Mouse (Mus musculus): ENCODE measurements around the gene Apba1. TPM values are rescaled to one million over a fixed set of nuclear protein-coding genes. Genes with fewer than 3 reads are reported as not detected.

The Apba1 gene
- 0.18 and 0.31 TPM in 2 replicates for polyA plus RNA-seq (2016; fragmentation: Nextera tagmentation; extraction: Ambion mirVana)

DNA sequence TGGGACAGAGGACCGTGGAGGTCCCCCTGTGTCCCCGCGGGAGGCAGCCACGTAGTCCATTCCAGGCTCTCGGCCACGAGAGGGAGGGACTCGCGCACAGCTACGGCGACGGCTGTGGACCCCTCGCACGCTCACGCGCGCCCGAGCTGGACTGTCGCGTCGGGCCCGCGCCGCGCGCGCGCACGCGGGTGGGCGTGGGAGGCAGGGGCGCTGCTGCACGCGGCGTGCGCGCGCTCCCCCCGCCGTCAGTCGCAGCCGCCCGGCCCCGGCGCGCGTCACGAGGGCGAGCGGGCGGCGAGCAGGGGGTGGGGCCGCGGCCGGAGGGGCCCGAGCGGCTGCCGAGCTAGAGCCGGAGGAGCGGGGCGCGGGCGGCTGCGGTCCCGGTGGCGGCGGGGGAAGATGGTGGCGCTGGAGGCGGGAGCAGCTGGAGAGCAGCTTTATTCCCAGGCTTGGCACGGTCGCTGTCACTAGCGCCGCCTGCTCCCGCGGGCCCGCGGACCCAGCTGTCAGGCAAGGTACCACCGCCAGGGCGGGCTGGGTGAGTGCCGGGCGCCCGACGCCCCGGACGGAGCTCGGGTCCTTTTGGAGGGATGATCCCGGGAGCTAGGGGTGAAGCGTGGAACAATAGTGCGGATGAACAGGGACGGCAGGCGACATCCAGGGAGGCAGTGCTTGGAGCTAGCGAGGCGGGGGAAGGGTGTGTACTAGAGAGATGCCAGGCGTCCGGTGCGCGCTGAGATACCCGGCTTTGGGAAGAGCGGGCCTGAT, at the start of gene Apba1:
Gene Apba1, plus strand, starts transcription at position 334 of the 768 bp plus-strand sequence.
- H3K27me3 ChIP-seq (ENCODE audit: poor library complexity, severe bottlenecking) = peaks cover 52% of the 10 kb centered on the region
- no peaks in the 10 kb centered on the region for H3K36me3 ChIP-seq (replicated peaks)

GRCm38 (mm10) chr19:23746506-23746905, 12.2 kb upstream of the Apba1 start:
- WGBS = 83% methylated on average over 3 of the region's 3 CpGs
- Histone ChIP-seq H3K27me3 (ENCODE audit: poor library complexity, severe bottlenecking) (no peaks in the 10 kb centered on the region), H3K27ac (no peak overlapping the region), H3K4me1 (no peaks in the 10 kb centered on the region), H3K9me3 (no peaks in the 10 kb centered on the region), H3K4me3 (no peak overlapping the region), H3K36me3 (replicated peaks) (no peaks in the 10 kb centered on the region)
- no peak for DNase-seq (ENCODE audit: extremely low spot score, low spot score)

More for the DNA sequence above, at the start of gene Apba1:
- Histone ChIP-seq H3K4me1 (peaks cover 33% of the 10 kb centered on the region), H3K27ac (peak within 1 kb of the TSS; percentile 92), H3K4me3 (peak within 1 kb of the TSS; percentile 76), H3K9me3 (no peaks in the 10 kb centered on the region)
- WGBS = under 1% methylated on average over 88 of the region's 98 CpGs
- peak; percentile 65 for DNase-seq (ENCODE audit: extremely low spot score, low spot score)

DNA sequence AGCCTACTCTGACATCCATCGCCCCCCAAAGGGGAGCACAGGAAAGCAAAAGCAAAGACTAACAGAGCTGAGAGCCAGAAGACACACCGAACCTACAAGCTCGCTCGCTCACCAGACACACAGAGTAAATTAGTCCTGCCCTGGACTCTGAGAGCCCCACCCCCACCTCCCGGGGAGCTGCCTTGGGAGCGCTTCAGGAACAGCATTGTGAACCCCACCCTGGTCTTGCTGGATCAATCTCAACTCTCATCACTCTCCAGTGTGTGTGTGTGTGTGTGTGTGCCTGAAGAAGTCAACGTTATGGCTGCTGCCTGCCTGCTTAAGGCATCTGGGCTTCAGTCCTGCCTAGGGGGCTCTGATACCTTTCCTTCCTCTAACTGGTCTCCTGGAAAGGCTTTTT, 1.7 kb upstream of the Apba1 start:
- H3K4me3 ChIP-seq = peak overlapping the region; percentile 16; the same call in 1 of the 2 replicates
- H3K4me1 ChIP-seq = peaks cover 33% of the 10 kb centered on the region
- peaks cover 40% of the 10 kb centered on the region for H3K27me3 ChIP-seq (ENCODE audit: poor library complexity, severe bottlenecking)
- H3K27ac ChIP-seq = 0 out of 2 replicates have a peak overlapping the region, but pooled peaks have one; percentile 1
- 18% methylated on average over 7 of the region's 7 CpGs for WGBS
- DNase-seq (ENCODE audit: extremely low spot score, low spot score) = no peak
- no peaks in the 10 kb centered on the region for H3K36me3 ChIP-seq (replicated peaks)
- no peaks in the 10 kb centered on the region for H3K9me3 ChIP-seq

DNA sequence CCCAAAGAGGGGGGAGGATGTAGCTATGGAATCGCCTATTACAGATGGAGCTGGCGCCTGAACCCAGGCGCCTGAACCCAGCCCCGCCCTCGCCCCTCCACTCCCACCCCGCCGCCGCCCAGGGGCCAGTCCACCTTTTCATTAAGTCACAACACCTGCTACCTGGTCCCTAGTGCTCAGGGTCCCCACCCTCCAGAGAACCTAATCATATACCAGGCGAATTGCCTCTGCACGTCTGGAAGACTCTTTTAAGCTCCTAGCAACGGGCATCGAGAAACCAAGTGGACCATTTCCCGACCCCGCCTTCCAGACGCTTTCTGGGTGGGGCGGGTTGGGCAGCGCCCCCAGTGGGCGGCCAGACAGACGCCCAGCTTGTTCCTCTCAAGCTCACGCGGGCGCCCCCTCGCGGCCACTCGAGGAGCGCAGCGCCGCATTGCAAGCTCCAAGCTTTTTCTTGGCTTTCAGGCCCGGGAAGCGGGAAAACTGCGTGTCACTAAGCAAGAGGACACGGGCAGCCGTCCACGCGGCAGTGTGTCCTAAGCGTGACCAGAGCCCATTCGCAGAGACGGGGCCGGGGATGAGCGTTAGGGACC, 630 bp upstream of the Apba1 start:
- peak; percentile 94 for DNase-seq (ENCODE audit: extremely low spot score, low spot score)
- under 1% methylated on average over 40 of the region's 40 CpGs for WGBS
- H3K9me3 ChIP-seq = no peaks in the 10 kb centered on the region
- H3K36me3 ChIP-seq (replicated peaks) = no peaks in the 10 kb centered on the region
- peak overlapping the region; percentile 92 for H3K27ac ChIP-seq
- H3K27me3 ChIP-seq (ENCODE audit: poor library complexity, severe bottlenecking) = peaks cover 46% of the 10 kb centered on the region
- peaks cover 33% of the 10 kb centered on the region for H3K4me1 ChIP-seq
- peak overlapping the region; percentile 76 for H3K4me3 ChIP-seq

DNA sequence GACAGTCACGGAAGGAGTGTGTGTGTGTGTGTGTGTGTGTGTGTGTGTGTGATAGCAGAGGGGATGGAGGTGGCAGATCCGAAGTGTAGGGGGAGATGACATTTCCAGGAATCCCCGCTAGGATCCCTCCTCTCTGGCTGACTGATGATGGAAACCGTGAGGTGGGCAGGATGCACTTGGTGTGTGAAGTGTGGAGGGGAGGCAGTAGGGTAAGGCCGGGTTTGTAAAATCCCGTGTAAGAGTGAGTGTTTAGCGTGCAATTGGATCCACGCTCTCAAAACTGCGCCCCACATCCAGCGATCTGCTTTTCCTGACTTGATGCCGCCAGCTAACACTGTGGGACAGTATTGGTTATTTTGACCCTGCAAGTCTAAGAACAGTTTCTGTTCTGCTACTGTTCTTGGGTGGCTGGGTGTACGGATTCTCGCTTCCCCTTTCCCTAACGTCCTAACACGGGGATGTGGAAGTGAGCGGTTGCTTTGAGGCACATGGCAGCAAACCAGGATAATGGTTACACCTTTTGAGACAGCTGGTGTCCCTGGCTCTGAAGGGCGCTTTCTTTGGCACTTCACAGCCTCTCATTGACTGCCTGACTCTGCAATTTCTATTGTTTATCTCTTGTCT, 747 bp downstream of the Apba1 start:
- no peak for DNase-seq (ENCODE audit: extremely low spot score, low spot score)
- WGBS = under 1% methylated on average over 17 of the region's 17 CpGs
- no peaks in the 10 kb centered on the region for H3K9me3 ChIP-seq
- no peaks in the 10 kb centered on the region for H3K36me3 ChIP-seq (replicated peaks)
- H3K27me3 ChIP-seq (ENCODE audit: poor library complexity, severe bottlenecking) = peaks cover 58% of the 10 kb centered on the region
- peak overlapping the region; percentile 76 for H3K4me3 ChIP-seq
- peaks cover 36% of the 10 kb centered on the region for H3K4me1 ChIP-seq
- peak overlapping the region; percentile 92 for H3K27ac ChIP-seq

DNA sequence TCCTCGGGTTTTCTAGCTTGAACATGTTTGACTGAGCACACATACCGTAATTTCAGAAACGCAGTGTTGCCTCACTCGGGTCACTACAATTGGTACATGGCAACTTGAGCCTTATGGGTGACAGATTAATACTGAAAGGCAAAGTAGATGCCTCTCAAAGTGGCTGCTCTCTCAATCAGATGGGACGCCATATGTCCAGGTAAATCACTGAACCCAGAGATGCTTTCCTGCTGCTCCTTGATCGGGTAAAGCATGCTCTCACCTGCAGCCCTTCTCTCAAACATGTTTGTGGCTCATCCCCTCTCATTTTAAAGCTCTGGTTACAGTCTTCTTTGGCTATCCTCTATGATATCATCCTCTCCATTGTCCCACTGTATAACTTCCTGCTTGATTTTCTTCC, 4.7 kb downstream of the Apba1 start:
- peaks cover 76% of the 10 kb centered on the region for H3K27me3 ChIP-seq (ENCODE audit: poor library complexity, severe bottlenecking)
- no peak overlapping the region for H3K27ac ChIP-seq
- WGBS = 91% methylated on average over 6 of the region's 6 CpGs
- no peaks in the 10 kb centered on the region for H3K9me3 ChIP-seq
- H3K36me3 ChIP-seq (replicated peaks) = no peaks in the 10 kb centered on the region
- no peak overlapping the region for H3K4me3 ChIP-seq
- H3K4me1 ChIP-seq = peaks cover 31% of the 10 kb centered on the region
- no peak for DNase-seq (ENCODE audit: extremely low spot score, low spot score)

- Histone ChIP-seq H3K27me3 (ENCODE audit: poor library complexity, severe bottlenecking) (peaks cover 77% of the 10 kb centered on the region), H3K36me3 (replicated peaks) (no peaks in the 10 kb centered on the region), H3K27ac (no peak overlapping the region), H3K4me3 (no peak overlapping the region), H3K4me1 (peaks cover 35% of the 10 kb centered on the region), H3K9me3 (no peaks in the 10 kb centered on the region)
- no peak for DNase-seq (ENCODE audit: extremely low spot score, low spot score)
- WGBS = 65% methylated on average over 2 of the region's 2 CpGs
Measured at GRCm38 (mm10) chr19:23764051-23764450, 5.4 kb downstream of the Apba1 start.

- Histone ChIP-seq H3K4me3 (no peak overlapping the region), H3K9me3 (no peaks in the 10 kb centered on the region), H3K36me3 (replicated peaks) (no peaks in the 10 kb centered on the region), H3K27me3 (ENCODE audit: poor library complexity, severe bottlenecking) (peaks cover 44% of the 10 kb centered on the region), H3K4me1 (peaks cover 36% of the 10 kb centered on the region), H3K27ac (no peak overlapping the region)
- 49% methylated on average over 5 of the region's 5 CpGs for WGBS
- no peak for DNase-seq (ENCODE audit: extremely low spot score, low spot score)
Measured at GRCm38 (mm10) chr19:23768864-23769263, 10.2 kb downstream of the Apba1 start.

GRCm38 (mm10) chr19:23770494-23771423, 12.1 kb downstream of the Apba1 start:
- H3K4me3 ChIP-seq = no peak overlapping the region; the same call in 1 of the 2 replicates
- no peak for DNase-seq (ENCODE audit: extremely low spot score, low spot score)
- H3K9me3 ChIP-seq = no peaks in the 10 kb centered on the region
- H3K36me3 ChIP-seq (replicated peaks) = no peaks in the 10 kb centered on the region
- H3K4me1 ChIP-seq = peaks cover 24% of the 10 kb centered on the region
- 38% methylated on average over 10 of the region's 10 CpGs for WGBS
- no peak overlapping the region for H3K27ac ChIP-seq
- H3K27me3 ChIP-seq (ENCODE audit: poor library complexity, severe bottlenecking) = peaks cover 32% of the 10 kb centered on the region

DNA sequence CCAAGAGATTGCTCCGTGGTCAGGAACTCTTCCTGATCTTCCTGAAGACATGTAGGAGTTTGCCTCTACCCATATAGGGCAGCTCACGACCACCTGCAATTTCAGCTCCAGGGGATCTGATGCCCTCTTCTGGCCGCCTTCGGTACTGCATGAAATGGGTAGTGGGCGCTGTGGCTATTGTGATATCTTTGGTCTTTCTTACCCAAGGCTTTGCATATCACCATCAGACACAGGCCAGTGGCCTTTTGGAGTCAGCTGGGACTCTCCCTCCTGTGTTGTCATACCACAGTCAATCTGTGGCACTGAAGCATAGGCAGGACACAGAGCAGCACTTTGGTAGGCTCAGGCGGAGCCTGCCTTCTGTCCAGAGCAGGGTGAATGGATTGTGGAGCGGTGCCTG, 13.3 kb downstream of the Apba1 start:
- Histone ChIP-seq H3K9me3 (no peaks in the 10 kb centered on the region), H3K4me3 (no peak overlapping the region), H3K27ac (no peak overlapping the region), H3K36me3 (replicated peaks) (no peaks in the 10 kb centered on the region), H3K27me3 (ENCODE audit: poor library complexity, severe bottlenecking) (peaks cover 28% of the 10 kb centered on the region), H3K4me1 (peaks cover 22% of the 10 kb centered on the region)
- DNase-seq (ENCODE audit: extremely low spot score, low spot score) = no peak
- 65% methylated on average over 7 of the region's 7 CpGs for WGBS

GRCm38 (mm10) chr19:23775356-23775755, 16.7 kb downstream of the Apba1 start:
- Histone ChIP-seq H3K27ac (no peak overlapping the region), H3K9me3 (no peaks in the 10 kb centered on the region), H3K4me3 (no peak overlapping the region), H3K4me1 (peaks cover 10% of the 10 kb centered on the region), H3K27me3 (ENCODE audit: poor library complexity, severe bottlenecking) (no peaks in the 10 kb centered on the region; the same call in 1 of the 2 replicates), H3K36me3 (replicated peaks) (no peaks in the 10 kb centered on the region)
- DNase-seq (ENCODE audit: extremely low spot score, low spot score) = no peak
- 93% methylated on average over 6 of the region's 6 CpGs for WGBS

GRCm38 (mm10) chr19:23779130-23779529, 20.4 kb downstream of the Apba1 start:
- Histone ChIP-seq H3K4me3 (no peak overlapping the region), H3K36me3 (replicated peaks) (no peaks in the 10 kb centered on the region), H3K4me1 (peaks cover 12% of the 10 kb centered on the region), H3K9me3 (no peaks in the 10 kb centered on the region), H3K27ac (no peak overlapping the region), H3K27me3 (ENCODE audit: poor library complexity, severe bottlenecking) (no peaks in the 10 kb centered on the region)
- DNase-seq (ENCODE audit: extremely low spot score, low spot score) = no peak

Measured in forebrain, embryonic 10.5 days (tissue).